In genomic region chr8:119819316-119819715, GRCm38 (mm10) we compare ENCODE assay signal across 17 mouse cellular contexts. TPM values are rescaled to one million over a fixed set of nuclear protein-coding genes. Genes with fewer than 3 reads are reported as not detected.
A peak's percentile ranks its signal among the peaks of the same experiment; 100 is the strongest.
DNase-seq lines count a peak whose midpoint lies in the region; ATAC-seq and TF ChIP-seq lines count a peak whose summit lies in the region.
"Had no signal": no experiment of that assay in that cellular context is flagged by ENCODE, and none has a peak within 500 bp of the region (broad histone marks: within the 10 kb centered on the region; RNA-seq: fewer than 3 reads in every experiment).

No protein-coding gene starts in this region.

- no peak overlapping the region for H3K4me3 ChIP-seq in kidney, embryonic 14.5 days (ENCODE audit: low read length)
- H3K4me3 ChIP-seq in hindbrain, embryonic 13.5 days = no peak overlapping the region
- no peak overlapping the region for H3K4me3 ChIP-seq in lung, postnatal 0 days (ENCODE audit: low read depth, low read length)
- H3K4me3 ChIP-seq: forebrain, embryonic 13.5 days; limb, embryonic 15.5 days; neural tube, embryonic 12.5 days had no signal

- H3K27me3 ChIP-seq in kidney, embryonic 14.5 days (ENCODE audit: control insufficient read depth, insufficient read depth, low read length) = no peaks in the 10 kb centered on the region
- no peaks in the 10 kb centered on the region for H3K27me3 ChIP-seq in hindbrain, embryonic 13.5 days
- H3K27me3 ChIP-seq in lung, postnatal 0 days (replicated peaks; ENCODE audit: insufficient read depth, low read length) = no peaks in the 10 kb centered on the region
- H3K27me3 ChIP-seq: forebrain, embryonic 13.5 days; limb, embryonic 15.5 days; neural tube, embryonic 12.5 days had no signal

- DNase-seq in kidney, adult 18-20 months = peak; percentile 54
- peak; percentile 67 for DNase-seq in cerebellum, adult 9-10 months
- peak; percentile 71 to 91 for DNase-seq in kidney, postnatal 25 days
- no peak for DNase-seq in frontal cortex, postnatal 10 days (ENCODE audit: low spot score in 2 of 2)
- DNase-seq in lung, postnatal 0 days (ENCODE audit: low spot score) = no peak
- DNase-seq: adrenal gland, postnatal 14 days; heart, adult 18-20 months; lung, adult 18-20 months; right cerebral cortex, postnatal 4 days; thymus, adult 2 months had no signal

- no peak for ATAC-seq in kidney, embryonic 14.5 days (ENCODE audit: low FRiP score, low TSS enrichment)
- no peak for ATAC-seq in hindbrain, embryonic 13.5 days (ENCODE audit: low FRiP score)
- ATAC-seq in lung, postnatal 0 days = no peak
- ATAC-seq: CD4-positive, CD25-positive, alpha-beta regulatory T cell, adult 4 months; forebrain, embryonic 13.5 days; midbrain, embryonic 16.5 days had no signal

- no peak for TF ChIP-seq EP300 in lung, postnatal 0 days (IDR thresholded peaks at IDR 0.05)

- TF ChIP-seq CTCF in lung, postnatal 0 days (IDR thresholded peaks at IDR 0.05) = no peak

- no peaks in the 10 kb centered on the region for H3K9me3 ChIP-seq in kidney, embryonic 14.5 days (ENCODE audit: control insufficient read depth, low read length)
- no peaks in the 10 kb centered on the region for H3K9me3 ChIP-seq in hindbrain, embryonic 13.5 days
- H3K9me3 ChIP-seq in lung, postnatal 0 days (ENCODE audit: low read length) = no peaks in the 10 kb centered on the region
- H3K9me3 ChIP-seq: forebrain, embryonic 13.5 days; limb, embryonic 15.5 days; neural tube, embryonic 12.5 days had no signal

- H3K9ac ChIP-seq in kidney, embryonic 14.5 days (ENCODE audit: low read depth, low read length) = no peak overlapping the region
- H3K9ac ChIP-seq in hindbrain, embryonic 13.5 days = no peak overlapping the region
- H3K9ac ChIP-seq in lung, postnatal 0 days (replicated peaks; ENCODE audit: low read depth) = no peak overlapping the region
- H3K9ac ChIP-seq: forebrain, embryonic 13.5 days; limb, embryonic 15.5 days; neural tube, embryonic 12.5 days had no signal

- no peak overlapping the region for H3K4me2 ChIP-seq in kidney, embryonic 14.5 days (replicated peaks; ENCODE audit: low read depth, low read length)
- H3K4me2 ChIP-seq in hindbrain, embryonic 13.5 days = no peak overlapping the region
- H3K4me2 ChIP-seq in lung, postnatal 0 days (replicated peaks; ENCODE audit: low read depth, low read length) = no peak overlapping the region
- H3K4me2 ChIP-seq: forebrain, embryonic 13.5 days; limb, embryonic 15.5 days; neural tube, embryonic 12.5 days had no signal

- peaks cover 8% of the 10 kb centered on the region for H3K36me3 ChIP-seq in kidney, embryonic 14.5 days (ENCODE audit: control insufficient read depth, insufficient read depth, low read length)
- peaks cover 66% of the 10 kb centered on the region for H3K36me3 ChIP-seq in hindbrain, embryonic 13.5 days
- no peaks in the 10 kb centered on the region for H3K36me3 ChIP-seq in lung, postnatal 0 days (ENCODE audit: insufficient read depth, low read length)

- H3K27ac ChIP-seq in kidney, embryonic 14.5 days (ENCODE audit: low read depth, low read length) = no peak overlapping the region
- H3K27ac ChIP-seq in hindbrain, embryonic 13.5 days = 0 out of 2 replicates have a peak overlapping the region, but pooled peaks have one; percentile 23
- no peak overlapping the region for H3K27ac ChIP-seq in lung, postnatal 0 days (ENCODE audit: low read length)
- H3K27ac ChIP-seq: forebrain, embryonic 13.5 days; limb, embryonic 15.5 days; neural tube, embryonic 12.5 days had no signal

- 78% methylated on average over 7 of the region's 7 CpGs for WGBS in kidney, embryonic 14.5 days
- WGBS in hindbrain, embryonic 13.5 days = 63% methylated on average over 7 of the region's 7 CpGs
- WGBS in lung, postnatal 0 days = 80% methylated on average over 7 of the region's 7 CpGs

- 0 out of 2 replicates have a peak, but pooled peaks cover 4% of the 10 kb centered on the region for H3K4me1 ChIP-seq in kidney, embryonic 14.5 days (ENCODE audit: control insufficient read depth, insufficient read depth, low read length)
- peaks cover 34% of the 10 kb centered on the region for H3K4me1 ChIP-seq in hindbrain, embryonic 13.5 days (replicated peaks)
- no peaks in the 10 kb centered on the region; the same call in 1 of the 2 replicates for H3K4me1 ChIP-seq in lung, postnatal 0 days (ENCODE audit: insufficient read depth, low read depth, low read length)

RNA-seq across cellular contexts. Expression of gene Cotl1, which starts 21.0 kb away (rescaled TPM):
- polyA plus RNA-seq in kidney, embryonic 14.5 days (2014; fragmentation: Nextera tagmentation; extraction: Ambion mirVana) = 239 and 329 TPM in 2 replicates
- 98.1 and 106 TPM in 2 replicates for polyA plus RNA-seq in hindbrain, embryonic 13.5 days (2015; fragmentation: Nextera tagmentation; extraction: Ambion mirVana)
- 54.3 and 54.6 TPM in 2 replicates for polyA plus RNA-seq in lung, postnatal 0 days (2015; fragmentation: Nextera tagmentation; extraction: Ambion mirVana)

RNA-seq across cellular contexts. Expression of gene Tldc1, which starts 41.1 kb away (rescaled TPM):
- 6.4 and 13.0 TPM in 2 replicates for polyA plus RNA-seq in kidney, embryonic 14.5 days (2014; fragmentation: Nextera tagmentation; extraction: Ambion mirVana)
- 11.8 and 12.8 TPM in 2 replicates for polyA plus RNA-seq in hindbrain, embryonic 13.5 days (2015; fragmentation: Nextera tagmentation; extraction: Ambion mirVana)
- polyA plus RNA-seq in lung, postnatal 0 days (2015; fragmentation: Nextera tagmentation; extraction: Ambion mirVana) = 7.9 and 9.7 TPM in 2 replicates

RNA-seq across cellular contexts. Expression of gene Klhl36, which starts 42.8 kb away (rescaled TPM):
- 13.3 and 13.8 TPM in 2 replicates for polyA plus RNA-seq in kidney, embryonic 14.5 days (2014; fragmentation: Nextera tagmentation; extraction: Ambion mirVana)
- polyA plus RNA-seq in hindbrain, embryonic 13.5 days (2015; fragmentation: Nextera tagmentation; extraction: Ambion mirVana) = 14.6 and 14.8 TPM in 2 replicates
- 11.4 and 11.6 TPM in 2 replicates for polyA plus RNA-seq in lung, postnatal 0 days (2015; fragmentation: Nextera tagmentation; extraction: Ambion mirVana)

Comparison
In these comparisons a context has a peak if more than half of its experiments do, and no peak if none do; other contexts are left out.
1. DNase-seq: peak in kidney, adult 18-20 months (single experiment), cerebellum, adult 9-10 months (single experiment) and kidney, postnatal 25 days (2 of 2); none in frontal cortex, postnatal 10 days (0 of 2) and lung, postnatal 0 days (single experiment).